Mouse (Mus musculus) urinary bladder, postnatal 4 days (tissue): ENCODE measurements around the gene Pdcd5.

Experiments used
- DNase-seq, 2 experiments: peaks; one replicate each; pipeline ENCODE4 v3.0.0; 2021 to 2022; ENCODE audit warnings: low spot score in 2 of 2

The Pdcd5 gene

GRCm38 (mm10) chr7:35647101-35647698 is at the start of gene Pdcd5:
Gene Pdcd5 (minus strand): TSS chr7:35647521.
- peak; percentile 97 to 98 for DNase-seq

GRCm38 (mm10) chr7:35692641-35693040 is 45.3 kb upstream of the Pdcd5 start:
- no peak for DNase-seq

GRCm38 (mm10) chr7:35692117-35692516 is 44.8 kb upstream of the Pdcd5 start:
- no peak for DNase-seq

- no peak for DNase-seq
Measured at GRCm38 (mm10) chr7:35688781-35689349, 41.5 kb upstream of the Pdcd5 start.

GRCm38 (mm10) chr7:35688276-35688675 is 41.0 kb upstream of the Pdcd5 start:
- no peak for DNase-seq

- no peak for DNase-seq
Measured at GRCm38 (mm10) chr7:35687229-35687628, 39.9 kb upstream of the Pdcd5 start.

GRCm38 (mm10) chr7:35686756-35687155 is 39.4 kb upstream of the Pdcd5 start:
- DNase-seq: peak; percentile 34 to 69

- no peak for DNase-seq
Measured at GRCm38 (mm10) chr7:35686216-35686615, 38.9 kb upstream of the Pdcd5 start.

- DNase-seq: no peak
Measured at GRCm38 (mm10) chr7:35683409-35684122, 36.2 kb upstream of the Pdcd5 start.

GRCm38 (mm10) chr7:35681559-35681958 is 34.2 kb upstream of the Pdcd5 start:
- no peak for DNase-seq

- DNase-seq: no peak
Measured at GRCm38 (mm10) chr7:35678976-35679375, 31.7 kb upstream of the Pdcd5 start.

- no peak for DNase-seq
Measured at GRCm38 (mm10) chr7:35668066-35669041, 21.0 kb upstream of the Pdcd5 start.

GRCm38 (mm10) chr7:35663790-35664376 is 16.6 kb upstream of the Pdcd5 start:
- DNase-seq: no peak

- DNase-seq: no peak
Measured at GRCm38 (mm10) chr7:35659173-35659572, 11.9 kb upstream of the Pdcd5 start.

GRCm38 (mm10) chr7:35657829-35658228 is 10.5 kb upstream of the Pdcd5 start:
- DNase-seq: no peak

GRCm38 (mm10) chr7:35651583-35652270 is 4.4 kb upstream of the Pdcd5 start:
- DNase-seq: no peak

GRCm38 (mm10) chr7:35650716-35651410 is 3.5 kb upstream of the Pdcd5 start:
- no peak for DNase-seq

GRCm38 (mm10) chr7:35649071-35649470 is 1.8 kb upstream of the Pdcd5 start:
- DNase-seq: peak in 1 of 2 experiments; percentile 35

- no peak for DNase-seq
Measured at GRCm38 (mm10) chr7:35648239-35649069, 1.1 kb upstream of the Pdcd5 start.
